Mouse (Mus musculus): ENCODE measurements around the gene Ccdc181.

Ccdc181 gene

DNA sequence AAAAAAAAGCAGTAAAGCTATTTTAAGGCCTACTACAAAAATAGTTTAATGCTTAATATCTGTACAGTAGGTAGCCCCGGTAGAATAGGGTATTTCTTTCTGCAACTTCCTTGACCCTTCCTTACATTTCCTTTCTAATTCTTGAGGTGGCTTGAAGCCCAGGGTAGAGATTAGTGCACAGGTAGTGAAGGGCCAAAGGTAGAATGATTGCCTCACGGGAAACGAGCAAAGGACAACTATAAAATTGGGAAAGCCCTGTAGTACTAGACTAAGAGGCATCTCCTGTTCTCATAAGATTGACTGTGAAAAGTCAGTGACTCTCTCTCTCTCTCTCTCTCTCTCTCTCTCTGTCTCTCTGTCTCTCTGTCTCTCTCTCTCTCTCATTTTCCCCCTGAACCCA, 60.0 kb downstream of the Ccdc181 start:
- DNase-seq (ENCODE audit: low read depth, low spot score) = no peak

DNA sequence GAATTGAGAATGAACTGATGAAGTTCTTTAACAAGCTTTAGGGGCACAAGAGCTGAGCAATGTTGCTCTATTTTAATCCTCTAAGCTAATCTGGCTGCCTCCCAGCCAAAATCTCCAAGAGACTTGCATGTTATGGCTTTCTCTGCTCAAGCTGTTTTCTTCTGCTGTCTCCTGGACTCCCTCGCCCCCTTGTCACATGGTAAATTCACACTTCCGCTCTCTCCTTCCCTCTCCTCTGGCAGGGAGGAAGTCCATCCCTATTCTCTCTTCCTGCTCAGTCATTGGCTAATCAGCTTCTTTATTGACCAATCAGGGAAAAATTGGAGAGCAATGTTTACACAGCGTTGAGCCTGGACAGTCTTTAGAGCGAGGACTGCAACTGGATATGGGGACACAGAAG, 60.5 kb downstream of the Ccdc181 start:
- DNase-seq (ENCODE audit: low read depth, low spot score) = no peak
